Mouse (Mus musculus): Measurements from ENCODE around the gene Gimap5.

GRCm38 (mm10) chr6:48697555-48697930, 48.5 kb upstream of the Gimap5 start:
- TF ChIP-seq CTCF (IDR thresholded peaks at IDR 0.05; ENCODE audit: low read depth, low read length) = no peak
- no peak for TF ChIP-seq GATA1 (IDR thresholded peaks at IDR 0.05; ENCODE audit: borderline replicate concordance, low read length)

Data from G1E (cell line).